Mouse (Mus musculus): ENCODE results near the gene Tbcel.

The Tbcel gene

DNA sequence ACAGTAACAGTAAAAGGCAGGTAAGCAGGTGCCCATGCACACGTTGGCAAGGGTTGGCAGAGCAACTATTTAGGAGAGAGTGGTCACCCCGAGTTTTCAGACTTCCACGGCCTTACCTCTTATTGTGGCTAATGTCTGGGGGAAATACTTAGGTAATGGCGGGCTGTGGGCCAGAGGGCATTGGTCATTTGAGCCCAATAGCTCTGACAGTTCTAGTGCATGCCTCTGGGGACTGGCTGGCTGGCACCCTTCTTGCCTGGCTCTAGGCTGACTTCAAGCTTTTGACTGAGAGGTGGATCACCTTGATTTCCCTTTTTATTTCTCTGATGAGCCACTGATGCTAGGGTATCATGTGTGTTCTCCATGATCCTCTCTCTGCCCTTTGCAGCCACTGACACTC, 129.5 kb downstream of the Tbcel start:
- DNase-seq: no peak

DNA sequence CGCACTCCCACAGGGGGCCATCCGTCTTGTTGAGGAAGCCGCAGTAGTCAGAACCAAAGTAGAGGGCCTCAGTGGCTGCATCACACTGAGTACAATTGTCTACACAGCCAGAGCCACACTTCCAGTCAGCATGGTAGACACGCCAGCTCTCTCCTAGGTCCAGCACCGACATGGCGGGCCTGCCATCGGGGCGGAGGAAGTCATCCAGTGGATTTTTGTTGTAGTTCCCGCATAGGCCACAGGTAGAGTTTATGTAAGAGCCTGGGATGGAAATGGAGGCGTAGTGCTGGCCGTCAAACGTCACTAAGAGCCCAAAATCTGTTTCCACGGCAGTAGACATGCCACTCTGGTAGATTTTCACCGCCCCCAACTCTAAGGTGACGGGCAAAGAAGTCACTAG, 130.0 kb downstream of the Tbcel start:
- DNase-seq: no peak

DNA sequence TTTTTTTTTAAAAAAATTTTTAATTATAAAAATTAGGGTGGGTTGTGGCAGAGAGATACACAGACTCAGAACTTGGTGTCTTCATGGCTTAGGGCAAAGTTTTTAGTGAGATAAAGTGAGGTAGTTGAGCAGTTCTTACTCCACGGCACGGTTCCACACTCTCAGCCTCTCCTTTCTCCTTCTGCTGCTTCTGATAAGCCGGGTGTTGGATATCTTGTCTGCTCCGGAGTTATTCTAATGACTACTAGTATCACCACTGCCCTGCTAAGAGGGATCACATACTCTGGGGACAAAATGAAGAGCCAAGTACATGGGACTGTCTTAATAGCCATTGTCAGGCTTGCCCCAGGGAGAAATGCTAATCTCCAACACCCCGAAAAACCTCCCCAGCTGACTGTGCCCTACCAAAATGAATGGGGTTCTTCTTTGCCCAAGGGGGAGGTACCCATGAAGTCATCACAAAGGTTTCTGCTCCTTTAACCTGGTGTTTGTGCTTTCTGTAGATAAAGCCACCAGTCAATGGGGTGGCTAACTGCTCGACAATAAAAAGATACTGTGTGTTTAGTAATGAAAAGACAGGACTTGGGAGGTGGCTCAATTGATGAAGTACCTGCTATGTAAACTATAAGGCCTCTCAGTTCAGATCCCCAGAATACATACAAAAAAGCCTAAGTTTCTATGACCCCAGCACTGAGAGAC, 135.8 kb downstream of the Tbcel start:
- DNase-seq: no peak

Measured in thymus, postnatal 4 days (tissue).